Mouse (Mus musculus) thymus, postnatal 0 days (tissue): ENCODE data around the gene Pcgf5. TPM values are rescaled to one million over a fixed set of nuclear protein-coding genes. Genes with fewer than 3 reads are reported as not detected.

Source experiments
- DNase-seq: peaks from one replicate; pipeline ENCODE4 v3.0.0-alpha.2; 2015; ENCODE audit warnings: low spot score
- polyA plus RNA-seq: library from polyadenylated mRNA; unstranded; fragments of >200 nt; fragmentation: Nextera tagmentation; extraction: Ambion mirVana; gene quantifications from 2 replicates; pipeline ENCODE4 v1.2.1, GENCODE M21; 2015

Pcgf5 gene
- polyA plus RNA-seq, 1 experiment from 2014 or later: 46.6 TPM

- DNase-seq: peak; percentile 65
These were observed 129.6 kb downstream of the Pcgf5 start for GRCm38 (mm10) chr19:36477684-36478083.

GRCm38 (mm10) chr19:36490911-36491310, 142.8 kb downstream of the Pcgf5 start:
- no peak for DNase-seq

GRCm38 (mm10) chr19:36495555-36495954, 147.4 kb downstream of the Pcgf5 start:
- no peak for DNase-seq

GRCm38 (mm10) chr19:36496532-36496931, 148.4 kb downstream of the Pcgf5 start:
- DNase-seq: no peak

GRCm38 (mm10) chr19:36497067-36497466, 149.0 kb downstream of the Pcgf5 start:
- DNase-seq: no peak

GRCm38 (mm10) chr19:36497744-36498143, 149.6 kb downstream of the Pcgf5 start:
- no peak for DNase-seq

GRCm38 (mm10) chr19:36504716-36505115, 156.6 kb downstream of the Pcgf5 start:
- no peak for DNase-seq

Other genes with a start within 250 kb of the Pcgf5 start
- gene Ankrd1, start 228.2 kb upstream of the Pcgf5 start, polyA plus RNA-seq: 0.10 and 0.22 TPM in 2 replicates
- 3.1 and 3.3 TPM in 2 replicates for gene Hectd2, start 206.3 kb downstream of the Pcgf5 start, polyA plus RNA-seq